Mouse (Mus musculus): ENCODE measurements around the gene Nek6.

GRCm38 (mm10) chr2:38478683-38479082 is 32.8 kb upstream of the Nek6 start:
- TF ChIP-seq CTCF (IDR thresholded peaks at IDR 0.05; ENCODE audit: control insufficient read depth, insufficient read depth, insufficient replicate concordance, low read depth, low read length) = no peak
- no peak for TF ChIP-seq POLR2A (IDR thresholded peaks at IDR 0.05; ENCODE audit: control insufficient read depth, low read depth, low read length)
